Mouse (Mus musculus) testis, adult 2 months (tissue): ENCODE results near the gene Mapk13.
"Not testable (repeated sequence)": the region's sequence is repeated elsewhere in the genome, so short reads cannot be mapped to it uniquely, and the experiment has no call there.

Experiments used
- CTCF ChIP-seq: fragments of 200-500 bp; IDR thresholded peaks from 2 replicates; pipeline ENCODE4 v1.5.1; 2012; ENCODE audit warnings: low read depth, mild to moderate bottlenecking, inconsistent platforms, low read length, moderate library complexity; ENCODE audit not compliant: control insufficient read depth, insufficient read depth, insufficient replicate concordance
- POLR2A ChIP-seq: fragments of 200-500 bp; IDR thresholded peaks from 2 replicates; pipeline ENCODE4 v1.6.1; 2012; ENCODE audit warnings: low read depth, mild to moderate bottlenecking, inconsistent platforms, low read length, moderate library complexity; ENCODE audit not compliant: control insufficient read depth

DNA sequence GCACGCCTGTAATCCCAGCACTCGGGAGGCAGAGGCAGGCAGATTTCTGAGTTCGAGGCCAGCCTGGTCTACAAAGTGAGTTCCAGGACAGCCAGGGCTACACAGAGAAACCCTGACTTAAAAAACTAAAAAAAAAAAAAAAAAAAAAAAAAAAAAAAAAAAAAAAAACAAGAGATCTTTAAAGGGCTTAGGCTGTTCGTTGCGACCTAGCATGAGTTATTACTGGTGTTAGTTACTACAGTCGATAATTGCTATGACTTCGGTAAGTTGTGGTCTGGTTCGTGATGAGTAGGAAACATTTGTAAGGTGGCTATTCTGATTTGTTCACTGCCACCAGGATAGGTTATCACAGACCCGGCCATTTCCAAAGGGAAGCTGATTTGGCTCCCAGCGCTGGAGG is 47.2 kb downstream of the Mapk13 start:
- not testable (repeated sequence) for TF ChIP-seq POLR2A, CTCF
